30 mouse cellular contexts compared by ENCODE assay signal in genomic region chr7:42490859-42491258, GRCm38 (mm10). TPM values are rescaled to one million over a fixed set of nuclear protein-coding genes. Genes with fewer than 3 reads are reported as not detected.
DNase-seq lines count a peak whose midpoint lies in the region; ATAC-seq lines count a peak whose summit lies in the region.
"Had no signal": no experiment of that assay in that cellular context is flagged by ENCODE, and none has a peak within 500 bp of the region (broad histone marks: within the 10 kb centered on the region; RNA-seq: fewer than 3 reads in every experiment).

No protein-coding gene starts in this region.

- 0% methylated on average over 3 of the region's 5 CpGs for WGBS in macrophage (ENCODE audit: missing documents)
- 95% methylated on average over 5 of the region's 5 CpGs for WGBS in forebrain, embryonic 12.5 days

- no peak for ATAC-seq in forebrain, embryonic 12.5 days (ENCODE audit: low FRiP score)

- H3K27me3 ChIP-seq in forebrain, embryonic 12.5 days = no peaks in the 10 kb centered on the region
- H3K27me3 ChIP-seq: embryonic facial prominence, embryonic 15.5 days; hindbrain, embryonic 12.5 days; limb, embryonic 13.5 days had no signal

- no peak overlapping the region for H3K9ac ChIP-seq in forebrain, embryonic 12.5 days
- H3K9ac ChIP-seq: embryonic facial prominence, embryonic 15.5 days; hindbrain, embryonic 12.5 days; limb, embryonic 13.5 days; liver, embryonic 14.5 days had no signal

- peak; percentile 15 for DNase-seq in thymus, postnatal 0 days (ENCODE audit: low spot score)
- no peak for DNase-seq in thymus, postnatal 36 days
- DNase-seq in brain, adult 2 months (ENCODE audit: low read depth, low spot score) = peak; percentile 1
- DNase-seq in cerebellum, adult 9-11 months = no peak
- no peak for DNase-seq in urinary bladder, adult 2 months (ENCODE audit: low spot score)
- DNase-seq in lung, postnatal 25 days (ENCODE audit: low spot score) = no peak
- DNase-seq: cerebellum, postnatal 10 days; embryo, embryonic 11 days; kidney, adult 9 months; kidney, postnatal 4 days; layer of hippocampus, adult 9-11 months; thymus, postnatal 14 days had no signal

- peak overlapping the region; percentile 34 for H3K27ac ChIP-seq in macrophage
- no peak overlapping the region for H3K27ac ChIP-seq in forebrain, embryonic 12.5 days
- H3K27ac ChIP-seq: embryonic facial prominence, embryonic 15.5 days; forebrain, embryonic 10.5 days; heart, embryonic 10.5 days; hindbrain, embryonic 12.5 days; limb, embryonic 13.5 days; liver, embryonic 14.5 days had no signal

- H3K4me1 ChIP-seq in forebrain, embryonic 12.5 days = no peaks in the 10 kb centered on the region
- H3K4me1 ChIP-seq: embryonic facial prominence, embryonic 15.5 days; forebrain, embryonic 10.5 days; heart, embryonic 10.5 days; hindbrain, embryonic 12.5 days; limb, embryonic 13.5 days had no signal

- H3K36me3 ChIP-seq in macrophage (ENCODE audit: inconsistent target) = no peaks in the 10 kb centered on the region
- H3K36me3 ChIP-seq in forebrain, embryonic 12.5 days (replicated peaks) = peaks cover 42% of the 10 kb centered on the region

- no peaks in the 10 kb centered on the region; the same call in 1 of the 2 replicates for H3K79me2 ChIP-seq in macrophage (ENCODE audit: inconsistent target)

- no peak overlapping the region for H3K4me2 ChIP-seq in forebrain, embryonic 12.5 days
- H3K4me2 ChIP-seq: embryonic facial prominence, embryonic 15.5 days; hindbrain, embryonic 12.5 days; limb, embryonic 13.5 days had no signal

- peak overlapping the region; percentile 6; the same call in 1 of the 2 replicates for H3K4me3 ChIP-seq in macrophage (ENCODE audit: inconsistent target)
- H3K4me3 ChIP-seq in forebrain, embryonic 12.5 days (replicated peaks) = no peak overlapping the region
- H3K4me3 ChIP-seq: embryonic facial prominence, embryonic 15.5 days; forebrain, embryonic 10.5 days; heart, embryonic 10.5 days; hindbrain, embryonic 12.5 days; limb, embryonic 13.5 days had no signal

- peaks cover 28% of the 10 kb centered on the region; the same call in 1 of the 2 replicates for H3K9me3 ChIP-seq in forebrain, embryonic 12.5 days
- H3K9me3 ChIP-seq: embryonic facial prominence, embryonic 15.5 days; G1E; heart, embryonic 10.5 days had no signal

RNA-seq across cellular contexts. Expression of gene Zfp141, which starts 14.7 kb away (rescaled TPM):
- polyA plus RNA-seq in thymus, postnatal 0 days (2015; fragmentation: Nextera tagmentation; extraction: Ambion mirVana) = 6.6 and 7.1 TPM in 2 replicates
- 10 to 100 TPM in 12 of 26 experiments, 1 to 10 TPM in 13, under 1 TPM in 1; 0.85 to 20.5 (median 8.9) TPM for total RNA-seq in macrophage (2018; cell fraction: chromatin; rRNA removed)
- total RNA-seq in macrophage (2018; cell fraction: cytosol; rRNA removed) = 1 to 10 TPM in 25 of 26 experiments, under 1 TPM in 1; 0.85 to 7.4 (median 4.8) TPM
- total RNA-seq in macrophage (2018; cell fraction: nucleus; rRNA removed) = 10 to 100 TPM in 6 of 26 experiments, 1 to 10 TPM in 20; 1.0 to 13.5 (median 5.7) TPM
- 4.7 to 5.0 TPM (median 4.8 TPM) in 3 replicates for polyA plus RNA-seq in macrophage (2018)
- 12.2 and 12.8 TPM in 2 replicates for polyA plus RNA-seq in forebrain, embryonic 12.5 days (2016; fragmentation: Nextera tagmentation; extraction: Ambion mirVana)
- 9.0 and 10.0 TPM in 2 replicates for polyA plus RNA-seq in urinary bladder, adult 2 months (2012; rRNA removed)

RNA-seq across cellular contexts. Expression of gene 4933421I07Rik, which starts 42.9 kb away (rescaled TPM):
- not detected in 2 replicates for polyA plus RNA-seq in thymus, postnatal 0 days (2015; fragmentation: Nextera tagmentation; extraction: Ambion mirVana)
- total RNA-seq in macrophage (2018; cell fraction: chromatin; rRNA removed) = not detected
- not detected for total RNA-seq in macrophage (2018; cell fraction: cytosol; rRNA removed)
- total RNA-seq in macrophage (2018; cell fraction: nucleus; rRNA removed) = not detected
- polyA plus RNA-seq in macrophage (2018) = not detected in 3 replicates
- not detected in 2 replicates for polyA plus RNA-seq in forebrain, embryonic 12.5 days (2016; fragmentation: Nextera tagmentation; extraction: Ambion mirVana)
- polyA plus RNA-seq in urinary bladder, adult 2 months (2012; rRNA removed) = not detected in 2 replicates
- total RNA-seq: gastrocnemius, adult 18-20 months; gastrocnemius, postnatal 4 days; midbrain, postnatal 0 days had no signal
- polyA plus RNA-seq: C2C12; embryonic facial prominence, embryonic 15.5 days; forebrain, embryonic 10.5 days; G1E; heart, embryonic 10.5 days; heart, postnatal 0 days; hindbrain, embryonic 12.5 days; intestine, embryonic 14.5 days; limb, embryonic 13.5 days; liver, embryonic 14.5 days; lung, embryonic 16.5 days; midbrain, postnatal 0 days; neural tube, embryonic 11.5 days; small intestine, adult 2 months had no signal

Comparison
In these comparisons a context has a peak if more than half of its experiments do, and no peak if none do; other contexts are left out.
1. DNase-seq: peak in thymus, postnatal 0 days (single experiment) and brain, adult 2 months (single experiment); none in thymus, postnatal 36 days (0 of 2), cerebellum, adult 9-11 months (single experiment), urinary bladder, adult 2 months (single experiment) and lung, postnatal 25 days (single experiment).